Mouse (Mus musculus): ENCODE data around the gene Ndufb6. TPM values are rescaled to one million over a fixed set of nuclear protein-coding genes. Genes with fewer than 3 reads are reported as not detected.
A peak's percentile ranks its signal among the peaks of the same experiment; 100 is the strongest.

Ndufb6 gene
- polyA plus RNA-seq, 1 experiment: 297 TPM

DNA sequence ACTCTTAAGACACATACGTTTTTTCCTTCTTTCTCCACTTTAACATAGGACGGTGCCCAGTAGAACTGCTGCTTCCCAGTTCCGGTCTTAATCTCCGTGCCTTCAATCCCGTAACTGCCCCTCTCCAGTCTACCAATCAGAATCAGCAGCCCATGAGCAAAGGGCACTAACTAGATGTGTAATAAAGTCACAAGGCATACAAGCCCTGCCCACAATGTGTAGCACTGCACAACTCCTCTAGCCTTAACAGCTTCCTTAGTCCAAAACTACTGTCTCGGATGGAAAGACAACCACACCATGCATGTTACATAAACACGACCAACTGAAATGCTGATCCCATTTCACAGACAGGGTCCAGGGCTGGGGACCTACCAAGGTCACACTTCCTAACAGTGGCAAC, 11.5 kb downstream of the Ndufb6 start:
- TF ChIP-seq GATA1 (IDR thresholded peaks at IDR 0.05; ENCODE audit: borderline replicate concordance, low read length) (no peak), FLI1 (IDR thresholded peaks at IDR 0.05; ENCODE audit: low read length) (no peak)
- peak overlapping the region; percentile 94 for H3K4me3 ChIP-seq (replicated peaks)
- H3K27me3 ChIP-seq (replicated peaks): no peaks in the 10 kb centered on the region
- H3K4me1 ChIP-seq: peaks cover 46% of the 10 kb centered on the region
- H3K9me3 ChIP-seq: no peaks in the 10 kb centered on the region
- H3K36me3 ChIP-seq (replicated peaks; ENCODE audit: low read length): peaks cover 53% of the 10 kb centered on the region

DNA sequence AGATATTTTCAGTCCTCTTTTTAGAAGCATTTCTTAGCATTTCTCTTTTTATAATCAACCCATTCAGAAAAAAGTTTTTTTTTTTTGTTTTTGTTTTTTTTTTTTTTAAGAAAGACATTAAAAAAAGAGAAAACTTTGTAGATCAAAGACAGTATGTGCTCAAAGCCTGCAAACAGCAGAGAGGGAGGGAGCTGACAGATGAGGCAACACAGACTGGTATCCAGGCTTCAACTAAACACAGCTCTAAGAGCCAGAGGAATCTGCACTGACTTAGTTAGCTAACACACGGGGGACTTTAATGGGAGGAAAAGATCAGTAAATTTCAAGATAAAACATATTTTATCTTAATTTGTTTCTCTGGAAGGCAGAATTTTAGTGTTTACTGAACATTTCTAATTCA, 14.9 kb downstream of the Ndufb6 start:
- TF ChIP-seq GATA1 (IDR thresholded peaks at IDR 0.05; ENCODE audit: borderline replicate concordance, low read length): no peak
- no peak for TF ChIP-seq FLI1 (IDR thresholded peaks at IDR 0.05; ENCODE audit: low read length)
- no peak overlapping the region for H3K4me3 ChIP-seq (replicated peaks)
- peaks cover 46% of the 10 kb centered on the region for H3K4me1 ChIP-seq
- H3K27me3 ChIP-seq (replicated peaks): no peaks in the 10 kb centered on the region
- peaks cover 71% of the 10 kb centered on the region for H3K36me3 ChIP-seq (replicated peaks; ENCODE audit: low read length)
- H3K9me3 ChIP-seq: no peaks in the 10 kb centered on the region

DNA sequence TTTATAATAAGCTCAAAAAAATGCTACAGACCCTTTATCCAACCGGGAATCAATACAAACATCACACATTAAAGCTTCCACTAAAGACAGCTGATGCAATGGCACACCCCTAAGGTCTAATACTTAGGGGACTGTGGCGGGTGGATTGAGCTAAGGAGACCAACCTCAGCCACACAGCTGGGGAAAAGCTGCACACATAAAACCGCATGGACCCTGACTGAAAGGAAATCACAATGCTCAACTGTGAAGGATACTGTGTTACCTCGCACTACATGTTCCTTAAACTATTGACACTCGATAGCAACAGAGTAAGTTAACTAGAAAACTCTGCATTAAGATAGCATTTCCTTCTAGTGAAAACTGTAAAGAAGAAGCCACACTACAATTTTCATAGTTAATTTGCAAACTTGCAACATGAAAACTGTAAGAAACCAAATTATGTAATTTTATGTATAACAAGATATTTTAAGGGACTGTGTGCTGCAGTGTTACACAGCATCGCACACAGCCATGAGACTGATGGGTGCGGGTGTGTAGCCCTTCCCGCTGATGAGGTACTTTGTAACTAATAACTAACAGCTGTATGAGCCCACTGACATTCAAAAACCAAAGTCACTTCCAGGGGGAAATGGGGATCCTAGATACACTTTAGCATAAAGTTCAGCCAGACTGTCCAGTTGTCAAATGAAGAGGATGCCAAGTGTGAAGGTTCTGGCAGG, 24.7 kb downstream of the Ndufb6 start:
- Histone ChIP-seq H3K4me3 (replicated peaks) (peak overlapping the region; percentile 38), H3K27me3 (replicated peaks) (no peaks in the 10 kb centered on the region), H3K4me1 (peaks cover 23% of the 10 kb centered on the region), H3K36me3 (replicated peaks; ENCODE audit: low read length) (peaks cover 18% of the 10 kb centered on the region), H3K9me3 (no peaks in the 10 kb centered on the region)
- TF ChIP-seq FLI1 (IDR thresholded peaks at IDR 0.05; ENCODE audit: low read length): no peak
- TF ChIP-seq GATA1 (IDR thresholded peaks at IDR 0.05; ENCODE audit: borderline replicate concordance, low read length): no peak

DNA sequence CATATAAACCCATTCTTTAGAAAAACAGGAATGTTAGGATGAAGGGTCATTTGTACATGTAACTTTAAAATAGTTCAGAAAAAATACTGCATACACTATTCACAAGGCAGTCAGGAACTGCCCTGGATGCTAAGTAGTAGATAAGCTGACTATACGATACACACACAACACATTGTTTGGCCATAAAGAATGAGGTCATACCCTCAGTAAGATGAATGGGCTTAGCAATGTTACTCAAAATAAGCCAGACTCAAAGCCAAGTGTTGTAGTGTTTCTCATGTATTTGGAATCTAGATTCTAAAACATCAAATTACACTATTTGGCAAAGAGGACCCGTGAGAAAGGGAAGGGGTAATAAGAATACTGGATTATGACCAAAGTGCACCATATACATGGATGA, 25.5 kb downstream of the Ndufb6 start:
- peaks cover 20% of the 10 kb centered on the region for H3K4me1 ChIP-seq
- peaks cover 10% of the 10 kb centered on the region for H3K36me3 ChIP-seq (replicated peaks; ENCODE audit: low read length)
- TF ChIP-seq FLI1 (IDR thresholded peaks at IDR 0.05; ENCODE audit: low read length) (no peak), GATA1 (IDR thresholded peaks at IDR 0.05; ENCODE audit: borderline replicate concordance, low read length) (no peak)
- H3K4me3 ChIP-seq (replicated peaks): no peak overlapping the region
- no peaks in the 10 kb centered on the region for H3K9me3 ChIP-seq
- H3K27me3 ChIP-seq (replicated peaks): no peaks in the 10 kb centered on the region

DNA sequence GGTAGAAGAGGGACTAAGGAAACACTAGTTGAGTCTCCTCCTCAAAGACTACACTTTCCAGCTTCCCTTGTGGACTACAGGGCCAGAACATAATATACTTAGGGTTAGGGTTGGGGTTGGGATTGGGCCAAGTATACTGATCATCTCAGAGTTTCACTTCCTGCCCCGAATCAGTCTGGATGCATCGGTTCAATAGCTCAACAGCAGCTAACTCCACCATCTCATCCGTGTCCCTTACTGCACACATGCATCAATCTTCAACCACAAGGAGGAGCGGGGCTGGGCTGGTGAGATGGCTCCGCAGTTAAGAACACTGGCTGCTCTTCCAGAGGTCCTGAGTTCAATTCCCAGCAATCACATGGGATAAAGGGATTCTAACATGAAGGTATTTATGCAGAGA, 28.2 kb downstream of the Ndufb6 start:
- TF ChIP-seq FLI1 (IDR thresholded peaks at IDR 0.05; ENCODE audit: low read length) (no peak), GATA1 (IDR thresholded peaks at IDR 0.05; ENCODE audit: borderline replicate concordance, low read length) (no peak)
- H3K27me3 ChIP-seq (replicated peaks): peaks cover 5% of the 10 kb centered on the region

DNA sequence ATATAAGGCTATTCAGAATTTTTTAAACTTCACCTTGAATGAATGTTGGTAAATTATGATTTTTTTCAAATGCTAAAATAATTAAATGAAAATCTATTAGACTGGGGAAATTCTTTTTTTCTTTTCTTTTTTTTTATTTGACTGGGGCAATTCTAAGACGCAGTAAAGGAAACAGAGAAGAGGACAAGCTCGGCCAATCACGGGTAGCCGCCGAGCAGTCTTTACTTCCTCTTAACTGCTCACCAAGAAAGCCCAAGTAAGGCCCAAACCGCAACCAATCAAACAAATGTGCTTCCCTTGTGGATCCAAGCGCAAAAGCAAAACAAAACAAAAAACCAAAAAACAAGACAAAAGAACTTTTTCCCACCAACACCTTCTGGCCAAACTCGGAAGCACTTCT, 35.2 kb downstream of the Ndufb6 start:
- Histone ChIP-seq H3K4me3 (replicated peaks) (no peak overlapping the region), H3K9me3 (no peaks in the 10 kb centered on the region), H3K27me3 (replicated peaks) (peaks cover 5% of the 10 kb centered on the region), H3K4me1 (peaks cover 6% of the 10 kb centered on the region), H3K36me3 (replicated peaks; ENCODE audit: low read length) (no peaks in the 10 kb centered on the region)
- no peak for TF ChIP-seq GATA1 (IDR thresholded peaks at IDR 0.05; ENCODE audit: borderline replicate concordance, low read length)
- TF ChIP-seq FLI1 (IDR thresholded peaks at IDR 0.05; ENCODE audit: low read length): no peak

More for the DNA sequence above, 28.2 kb downstream of the Ndufb6 start:
- H3K36me3 ChIP-seq (replicated peaks; ENCODE audit: low read length): no peaks in the 10 kb centered on the region
- no peaks in the 10 kb centered on the region for H3K9me3 ChIP-seq
- H3K4me3 ChIP-seq (replicated peaks): no peak overlapping the region
- H3K4me1 ChIP-seq: peaks cover 20% of the 10 kb centered on the region

DNA sequence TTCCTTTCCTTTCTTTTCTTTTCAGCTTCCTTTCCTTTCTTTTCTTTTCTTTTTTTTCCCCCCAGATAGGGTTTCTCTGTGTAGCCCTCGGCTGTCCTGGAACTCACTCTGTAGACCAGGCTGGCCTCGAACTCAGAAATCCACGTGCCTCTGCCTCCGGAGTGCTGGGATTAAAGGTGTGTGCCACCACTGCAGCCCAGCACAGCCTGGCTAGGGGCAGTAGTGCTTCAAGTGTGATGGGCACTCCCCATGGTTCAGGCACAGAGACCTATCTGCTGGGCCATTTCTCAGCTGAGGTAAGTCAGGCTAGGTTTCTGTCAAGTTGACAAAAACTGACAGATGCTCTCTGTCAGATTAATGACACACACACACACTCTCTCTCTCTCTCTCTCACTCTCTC, 36.2 kb downstream of the Ndufb6 start:
- Histone ChIP-seq H3K4me1 (peaks cover 14% of the 10 kb centered on the region), H3K36me3 (replicated peaks; ENCODE audit: low read length) (no peaks in the 10 kb centered on the region)
- TF ChIP-seq GATA1 (IDR thresholded peaks at IDR 0.05; ENCODE audit: borderline replicate concordance, low read length) (no peak), FLI1 (IDR thresholded peaks at IDR 0.05; ENCODE audit: low read length) (no peak)

DNA sequence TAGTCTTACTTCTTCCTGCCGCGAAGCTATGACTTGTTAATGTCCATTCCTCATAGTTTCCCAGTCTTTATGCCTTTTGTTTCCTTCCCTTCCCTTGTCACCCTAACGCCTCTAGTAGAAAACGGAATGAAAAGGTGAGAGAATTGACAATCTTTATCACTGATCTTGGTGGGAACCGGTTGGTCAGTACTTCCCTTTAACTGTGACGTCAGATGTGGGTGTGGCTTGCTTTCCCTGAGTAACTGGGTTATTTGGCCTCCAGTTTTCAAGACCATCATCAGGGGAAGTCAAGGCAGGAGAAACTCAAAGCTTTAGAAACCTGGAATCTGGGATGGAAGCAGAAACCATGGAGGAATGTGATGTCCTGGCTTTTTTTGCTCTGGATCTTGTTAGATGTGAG, 37.3 kb downstream of the Ndufb6 start:
- Histone ChIP-seq H3K4me3 (replicated peaks) (no peak overlapping the region), H3K4me1 (peaks cover 14% of the 10 kb centered on the region), H3K27me3 (replicated peaks) (peaks cover 2% of the 10 kb centered on the region), H3K36me3 (replicated peaks; ENCODE audit: low read length) (peaks cover 2% of the 10 kb centered on the region), H3K9me3 (no peaks in the 10 kb centered on the region)
- no peak for TF ChIP-seq FLI1 (IDR thresholded peaks at IDR 0.05; ENCODE audit: low read length)
- no peak for TF ChIP-seq GATA1 (IDR thresholded peaks at IDR 0.05; ENCODE audit: borderline replicate concordance, low read length)

More for the DNA sequence above, 36.2 kb downstream of the Ndufb6 start:
- H3K9me3 ChIP-seq: no peaks in the 10 kb centered on the region
- peaks cover 5% of the 10 kb centered on the region for H3K27me3 ChIP-seq (replicated peaks)
- no peak overlapping the region for H3K4me3 ChIP-seq (replicated peaks)

DNA sequence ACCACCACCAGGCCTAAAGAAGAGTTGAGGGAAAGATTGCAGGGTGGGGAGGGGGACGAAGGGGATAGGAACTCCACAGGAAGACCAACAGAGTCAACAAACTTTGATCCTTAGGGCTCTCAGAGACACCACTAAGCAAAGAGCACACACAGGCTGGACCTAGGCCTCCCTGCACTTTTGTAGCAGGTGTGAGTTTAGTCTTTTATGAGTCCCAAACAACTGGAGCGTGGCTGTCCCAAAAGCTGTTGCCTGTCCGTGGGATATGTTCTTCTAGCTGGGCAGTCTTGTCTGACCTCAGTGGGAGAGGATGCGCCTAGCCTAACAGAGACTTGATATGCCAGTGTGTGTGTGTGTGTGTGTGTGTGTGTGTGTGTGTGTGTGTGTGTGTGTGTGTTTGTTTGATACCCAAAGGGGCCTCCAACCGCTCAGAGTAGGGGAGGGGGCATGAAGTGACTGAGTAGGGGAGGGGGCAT, 38.9 kb downstream of the Ndufb6 start:
- Histone ChIP-seq H3K4me3 (replicated peaks) (peak overlapping the region; percentile 92), H3K36me3 (replicated peaks; ENCODE audit: low read length) (peaks cover 4% of the 10 kb centered on the region), H3K9me3 (no peaks in the 10 kb centered on the region), H3K27me3 (replicated peaks) (no peaks in the 10 kb centered on the region), H3K4me1 (peaks cover 17% of the 10 kb centered on the region)
- TF ChIP-seq FLI1 (IDR thresholded peaks at IDR 0.05; ENCODE audit: low read length) (no peak), GATA1 (IDR thresholded peaks at IDR 0.05; ENCODE audit: borderline replicate concordance, low read length) (no peak)

DNA sequence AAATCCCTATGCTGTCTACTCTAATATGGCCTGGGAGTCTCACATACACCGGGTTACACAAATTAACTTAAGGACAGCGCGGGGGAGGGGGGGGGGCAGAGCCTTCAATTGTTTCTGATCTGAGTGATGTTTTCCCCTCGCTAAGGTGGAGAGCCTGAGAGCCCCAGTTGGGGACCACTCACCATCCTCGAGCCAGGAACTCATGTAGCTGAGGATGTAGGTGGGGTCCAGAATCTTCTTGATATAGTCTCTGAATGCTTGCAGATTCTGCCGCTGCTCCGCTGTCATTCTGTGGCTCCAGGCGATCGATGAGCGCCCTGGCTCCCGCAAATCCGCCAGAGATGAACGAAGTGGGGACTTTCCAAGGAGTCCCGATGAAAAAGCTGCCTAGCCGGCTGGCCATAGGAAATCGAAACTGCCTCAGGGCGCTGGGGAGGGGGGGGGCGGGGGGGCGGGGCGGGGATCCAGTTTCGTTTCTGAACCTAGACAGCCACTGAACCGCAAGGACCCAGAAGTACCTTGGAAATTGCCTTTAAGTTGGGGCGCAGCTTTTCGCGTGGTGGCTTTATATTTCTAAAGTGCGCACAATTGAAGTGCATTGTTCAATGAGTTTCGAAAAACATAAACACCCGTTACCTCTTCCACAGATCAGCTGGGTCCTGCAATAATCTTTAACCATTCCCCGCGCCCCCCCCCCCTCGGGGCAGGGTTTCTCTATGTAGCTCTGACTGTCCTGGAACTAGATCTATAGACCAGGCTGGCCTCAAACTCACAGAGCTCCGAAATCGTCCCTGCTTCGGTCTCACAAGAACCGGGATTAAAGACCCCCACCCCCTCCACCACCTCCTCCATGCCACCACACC, 39.6 kb downstream of the Ndufb6 start, which contains the start of gene Ddx58:
TSS of gene Ddx58 (minus strand) at position 420 of the 863 bp plus-strand sequence.
- peak within 1 kb of the TSS; percentile 92 for H3K4me3 ChIP-seq (replicated peaks)
- peaks cover 23% of the 10 kb centered on the region for H3K4me1 ChIP-seq
- no peak for TF ChIP-seq GATA1 (IDR thresholded peaks at IDR 0.05; ENCODE audit: borderline replicate concordance, low read length)
- no peak for TF ChIP-seq FLI1 (IDR thresholded peaks at IDR 0.05; ENCODE audit: low read length)
- peaks cover 10% of the 10 kb centered on the region for H3K36me3 ChIP-seq (replicated peaks; ENCODE audit: low read length)
- H3K27me3 ChIP-seq (replicated peaks): no peaks in the 10 kb centered on the region
- no peaks in the 10 kb centered on the region for H3K9me3 ChIP-seq
